Mouse (Mus musculus): Measurements from ENCODE around the gene 2010300C02Rik.
"Not testable (repeated sequence)": the region's sequence is repeated elsewhere in the genome, so short reads cannot be mapped to it uniquely, and the experiment has no call there.

The 2010300C02Rik gene

GRCm38 (mm10) chr1:37719761-37720640, at the start of gene 2010300C02Rik:
Gene 2010300C02Rik, minus strand, starts transcription at chr1:37720085.
- peak; percentile 72 for DNase-seq (ENCODE audit: low spot score)

- no peak for DNase-seq (ENCODE audit: low spot score)
Measured at GRCm38 (mm10) chr1:37759407-37759806, 39.5 kb upstream of the 2010300C02Rik start.

- no peak for DNase-seq (ENCODE audit: low spot score)
Measured at GRCm38 (mm10) chr1:37744650-37745259, 24.9 kb upstream of the 2010300C02Rik start.

- peak; percentile 37 for DNase-seq (ENCODE audit: low spot score)
Measured at GRCm38 (mm10) chr1:37742602-37743270, 22.9 kb upstream of the 2010300C02Rik start.

GRCm38 (mm10) chr1:37742126-37742525, 22.2 kb upstream of the 2010300C02Rik start:
- DNase-seq (ENCODE audit: low spot score), result no peak

GRCm38 (mm10) chr1:37740161-37740802, 20.4 kb upstream of the 2010300C02Rik start:
- no peak for DNase-seq (ENCODE audit: low spot score)

GRCm38 (mm10) chr1:37738895-37739294, 19.0 kb upstream of the 2010300C02Rik start:
- DNase-seq (ENCODE audit: low spot score), result no peak

GRCm38 (mm10) chr1:37737045-37737444, 17.2 kb upstream of the 2010300C02Rik start:
- DNase-seq (ENCODE audit: low spot score), result no peak

GRCm38 (mm10) chr1:37735932-37736331, 16.0 kb upstream of the 2010300C02Rik start:
- no peak for DNase-seq (ENCODE audit: low spot score)

- DNase-seq (ENCODE audit: low spot score), result no peak
Measured at GRCm38 (mm10) chr1:37734841-37735240, 15.0 kb upstream of the 2010300C02Rik start.

- no peak for DNase-seq (ENCODE audit: low spot score)
Measured at GRCm38 (mm10) chr1:37729353-37729752, 9.5 kb upstream of the 2010300C02Rik start.

- DNase-seq (ENCODE audit: low spot score), result no peak
Measured at GRCm38 (mm10) chr1:37728053-37728452, 8.2 kb upstream of the 2010300C02Rik start.

GRCm38 (mm10) chr1:37727186-37727585, 7.3 kb upstream of the 2010300C02Rik start:
- no peak for DNase-seq (ENCODE audit: low spot score)

GRCm38 (mm10) chr1:37726426-37726825, 6.5 kb upstream of the 2010300C02Rik start:
- no peak for DNase-seq (ENCODE audit: low spot score)

GRCm38 (mm10) chr1:37725880-37726279, 6.0 kb upstream of the 2010300C02Rik start:
- no peak for DNase-seq (ENCODE audit: low spot score)

- DNase-seq (ENCODE audit: low spot score), result no peak
Measured at GRCm38 (mm10) chr1:37721092-37721491, 1.2 kb upstream of the 2010300C02Rik start.

GRCm38 (mm10) chr1:37719030-37719723, 708 bp downstream of the 2010300C02Rik start:
- DNase-seq (ENCODE audit: low spot score), result peak; percentile 13

- DNase-seq (ENCODE audit: low spot score), result no peak
Measured at GRCm38 (mm10) chr1:37718516-37718915, 1.4 kb downstream of the 2010300C02Rik start.

- no peak for DNase-seq (ENCODE audit: low spot score)
Measured at GRCm38 (mm10) chr1:37717415-37718195, 2.3 kb downstream of the 2010300C02Rik start.

GRCm38 (mm10) chr1:37712357-37712737, 7.5 kb downstream of the 2010300C02Rik start:
- DNase-seq (ENCODE audit: low spot score), result not testable (repeated sequence)
